Mouse (Mus musculus) heart, embryonic 13.5 days (tissue): ENCODE measurements around the gene Slc25a5. TPM values are rescaled to one million over a fixed set of nuclear protein-coding genes. Genes with fewer than 3 reads are reported as not detected.

ENCODE experiments used
- ATAC-seq: fragments of 200-750 bp; cut with Nextera tagmentation; 2 replicates; pipeline ENCODE4 v1.8.0; 2017; ENCODE audit warnings: moderate TSS enrichment; ENCODE audit not compliant: insufficient number of reproducible peaks, low FRiP score, low TSS enrichment; ENCODE audit errors: extremely low read depth
- H3K27ac ChIP-seq: fragments of 300-500 bp; sonication (generic); replicated peaks from 2 replicates; pipeline ENCODE4 v1.5.1; 2015; ENCODE audit warnings: moderate library complexity, mild to moderate bottlenecking, inconsistent platforms
- H3K27me3 ChIP-seq: fragments of 300-500 bp; sonication (generic); replicated peaks from 2 replicates; pipeline ENCODE4 v1.6.1; 2015; ENCODE audit warnings: mild to moderate bottlenecking, inconsistent platforms
- H3K36me3 ChIP-seq: fragments of 300-500 bp; sonication (generic); 2 replicates; pipeline ENCODE4 v1.6.1; 2015; ENCODE audit warnings: mild to moderate bottlenecking, inconsistent platforms
- H3K4me1 ChIP-seq: fragments of 300-500 bp; sonication (generic); 2 replicates; pipeline ENCODE4 v1.6.1; 2015; ENCODE audit warnings: inconsistent platforms
- H3K4me2 ChIP-seq: fragments of 300-500 bp; sonication (generic); 2 replicates; pipeline ENCODE4 v1.6.1; 2015; ENCODE audit warnings: inconsistent platforms, mild to moderate bottlenecking, moderate library complexity
- H3K4me3 ChIP-seq: fragments of 300-500 bp; sonication (generic); 2 replicates; pipeline ENCODE4 v1.5.1; 2015; ENCODE audit warnings: moderate library complexity, mild to moderate bottlenecking, inconsistent platforms
- H3K9ac ChIP-seq: fragments of 300-500 bp; sonication (generic); 2 replicates; pipeline ENCODE4 v1.6.1; 2015; ENCODE audit warnings: inconsistent platforms, mild to moderate bottlenecking, moderate library complexity
- H3K9me3 ChIP-seq: fragments of 300-500 bp; sonication (generic); 2 replicates; pipeline ENCODE4 v1.6.1; 2016; ENCODE audit warnings: inconsistent platforms
- WGBS: fragments of 180-500 bp; shearing (Covaris S2); methylation state at CpG from one replicate; pipeline ENCODE4 v1.1.7; 2015; ENCODE audit warnings: mixed read lengths; 5-methylcytosine and 5-hydroxymethylcytosine counted together
- polyA plus RNA-seq: library from polyadenylated mRNA; unstranded; fragments of >200 nt; fragmentation: Nextera tagmentation; extraction: Ambion mirVana; gene quantifications from 2 replicates; pipeline ENCODE4 v1.2.1, GENCODE M21; 2015

Gene Slc25a5
- polyA plus RNA-seq, 1 experiment from 2014 or later = 964 TPM

DNA sequence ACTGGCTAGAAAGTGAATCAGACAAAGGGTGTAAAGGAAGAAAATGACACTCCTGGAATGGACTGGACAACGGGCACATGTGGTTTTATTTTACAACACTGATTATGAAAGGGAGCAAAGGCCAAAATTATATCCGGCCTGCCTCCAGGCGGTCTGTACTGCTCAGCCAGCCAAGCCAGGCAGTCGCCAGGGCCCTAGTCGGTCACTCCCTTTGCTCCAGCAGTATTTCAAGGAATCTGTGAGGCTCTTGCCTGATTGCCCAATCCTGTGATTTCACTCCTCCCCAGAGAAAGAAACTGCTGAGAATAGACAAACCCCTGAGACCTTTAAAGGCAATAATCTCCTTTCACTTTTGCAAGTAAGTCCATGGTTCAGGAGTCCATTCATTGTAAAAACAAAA, 8.7 kb downstream of the Slc25a5 start:
- Histone ChIP-seq H3K36me3 (no peaks in the 10 kb centered on the region), H3K9ac (no peak overlapping the region), H3K9me3 (no peaks in the 10 kb centered on the region), H3K4me2 (no peak overlapping the region), H3K4me1 (peaks cover 5% of the 10 kb centered on the region; the same call in 1 of the 2 replicates), H3K27me3 (no peaks in the 10 kb centered on the region), H3K4me3 (no peak overlapping the region), H3K27ac (no peak overlapping the region)
- WGBS = 70% methylated on average over 5 of the region's 5 CpGs
- ATAC-seq = no peak

DNA sequence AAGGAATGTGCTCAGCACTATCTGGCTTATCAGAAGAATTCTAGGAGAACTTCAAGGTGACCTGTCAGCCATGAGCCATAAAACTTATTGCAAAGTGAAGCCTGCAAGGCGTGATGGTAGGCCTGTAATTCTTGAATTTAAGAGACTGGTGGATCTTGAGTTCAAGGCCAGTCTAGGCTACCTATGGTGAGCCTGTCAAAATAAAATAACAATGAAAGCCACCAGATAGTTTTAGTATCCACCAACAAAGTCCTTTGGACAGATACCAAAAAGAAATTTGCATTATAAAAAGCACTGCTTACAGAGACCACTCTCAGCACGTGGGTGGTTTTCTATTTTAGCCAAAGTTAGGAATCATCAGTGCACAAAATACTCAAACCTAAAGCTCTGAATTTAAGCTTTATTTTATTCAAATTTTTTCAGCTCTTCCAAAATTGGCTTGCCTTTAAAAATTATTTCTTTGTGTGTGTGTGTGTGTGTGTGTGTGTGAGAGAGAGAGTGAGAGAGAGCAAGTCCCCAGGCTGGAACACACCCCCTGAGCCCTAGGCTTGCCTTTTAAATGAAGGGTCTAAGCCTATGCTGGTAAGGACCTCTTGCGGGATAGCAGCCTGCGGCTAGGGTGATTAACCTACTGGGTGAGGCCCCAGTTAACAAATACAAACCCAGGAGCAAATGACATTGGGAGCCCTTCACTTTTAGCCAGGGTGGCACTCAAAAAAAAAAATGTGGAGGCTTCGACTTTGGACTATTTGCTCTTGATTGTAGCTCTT, 10.2 kb downstream of the Slc25a5 start:
- no peak for ATAC-seq
- Histone ChIP-seq H3K27me3 (no peaks in the 10 kb centered on the region), H3K4me3 (no peak overlapping the region), H3K27ac (no peak overlapping the region), H3K9me3 (no peaks in the 10 kb centered on the region), H3K4me2 (no peak overlapping the region), H3K9ac (no peak overlapping the region), H3K36me3 (no peaks in the 10 kb centered on the region), H3K4me1 (peaks cover 5% of the 10 kb centered on the region; the same call in 1 of the 2 replicates)
- 55% methylated on average over 5 of the region's 5 CpGs for WGBS

DNA sequence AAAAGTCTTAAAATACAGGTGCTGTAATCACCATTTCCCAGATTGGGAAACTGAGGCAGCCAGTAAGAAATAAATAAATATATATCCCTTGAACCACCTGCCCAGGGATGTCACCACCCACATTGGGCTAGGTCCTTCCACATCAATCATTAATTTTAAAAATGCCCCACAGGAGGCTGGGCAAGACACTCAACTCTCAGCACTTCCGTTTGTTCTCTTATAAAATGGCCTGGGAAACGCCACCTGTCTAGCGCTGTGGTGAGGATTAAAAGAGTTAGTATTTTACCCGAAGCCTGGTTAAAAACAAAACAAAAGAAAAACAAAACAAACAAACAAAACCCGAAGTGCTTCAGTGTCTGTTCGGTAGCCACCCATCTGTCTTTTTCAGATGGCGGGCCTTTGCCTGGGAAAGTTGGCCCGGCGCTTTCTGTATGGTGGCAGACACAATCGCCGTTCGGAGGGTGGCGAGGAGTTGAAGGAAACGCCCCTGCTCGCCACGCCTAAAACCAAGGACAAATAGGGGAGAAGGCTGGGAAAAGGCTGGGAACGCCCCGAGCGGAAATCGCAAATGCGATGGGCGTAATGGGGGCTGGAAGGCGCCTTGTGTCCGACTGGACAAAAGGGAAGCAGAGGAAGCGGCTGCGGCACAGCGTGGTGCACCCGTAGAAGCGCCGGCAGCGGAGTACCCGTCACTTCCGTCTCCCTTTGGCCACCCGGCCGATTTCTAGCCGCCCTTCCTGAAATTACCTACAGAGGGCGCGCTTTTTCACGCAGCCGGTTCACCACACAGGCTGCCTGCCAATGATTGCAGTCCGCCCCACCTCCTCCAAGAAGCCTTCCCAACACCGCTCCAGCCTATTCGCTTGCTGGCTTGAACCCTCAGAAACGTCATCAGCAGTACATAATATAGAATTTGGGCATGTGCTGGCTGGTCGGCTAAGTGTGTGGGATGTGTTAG, 12.2 kb downstream of the Slc25a5 start:
- H3K9ac ChIP-seq = peak overlapping the region; percentile 61
- peak overlapping the region; percentile 40 for H3K4me3 ChIP-seq
- no peaks in the 10 kb centered on the region for H3K36me3 ChIP-seq
- H3K9me3 ChIP-seq = no peaks in the 10 kb centered on the region
- peak overlapping the region; percentile 60 for H3K27ac ChIP-seq
- ATAC-seq = peak; percentile 77
- H3K4me2 ChIP-seq = peak overlapping the region; percentile 67
- H3K4me1 ChIP-seq = peaks cover 5% of the 10 kb centered on the region; the same call in 1 of the 2 replicates
- no peaks in the 10 kb centered on the region for H3K27me3 ChIP-seq
- WGBS = 12% methylated on average over 45 of the region's 45 CpGs

DNA sequence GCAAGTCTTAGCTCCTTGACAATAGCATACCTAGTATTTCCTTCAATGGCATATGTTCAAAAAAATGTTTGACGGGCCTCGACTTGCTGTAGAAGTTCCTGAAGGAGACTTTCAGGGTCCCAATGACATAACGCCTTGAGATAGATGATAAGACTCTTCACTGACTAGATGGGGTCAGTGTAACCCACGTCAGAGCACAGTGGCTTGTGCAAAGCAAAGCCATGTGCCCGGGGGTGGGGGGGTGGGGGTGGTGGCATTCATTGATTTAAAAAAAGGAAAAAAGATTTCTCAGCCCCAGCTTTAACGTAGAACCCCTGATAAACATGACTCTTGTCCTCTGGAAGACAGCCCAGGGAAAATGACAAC, 12.8 kb downstream of the Slc25a5 start:
- 46% methylated on average over 6 of the region's 6 CpGs for WGBS
- H3K4me1 ChIP-seq = peaks cover 5% of the 10 kb centered on the region; the same call in 1 of the 2 replicates

DNA sequence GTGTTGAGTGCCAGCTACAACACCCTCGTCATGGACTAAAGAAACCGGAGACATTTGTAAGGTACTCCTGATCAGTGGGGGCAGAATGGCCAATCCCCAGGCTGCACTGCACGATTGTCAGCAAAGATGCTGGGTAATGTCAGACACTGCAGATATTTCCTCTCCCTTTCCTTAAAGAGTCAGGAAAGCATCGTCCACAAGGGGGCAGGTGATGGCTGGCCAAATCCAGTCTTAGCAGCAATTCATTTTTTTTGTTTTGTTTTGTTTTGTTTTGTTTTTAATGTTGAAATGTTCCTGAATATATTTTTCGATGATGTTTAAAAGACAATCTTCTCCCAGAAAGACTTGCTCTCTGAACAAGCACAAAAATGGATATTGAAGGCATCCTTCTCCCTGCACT, 15.9 kb downstream of the Slc25a5 start:
- H3K36me3 ChIP-seq = no peaks in the 10 kb centered on the region
- no peak overlapping the region for H3K9ac ChIP-seq
- no peak overlapping the region for H3K4me2 ChIP-seq
- no peak overlapping the region for H3K4me3 ChIP-seq
- H3K9me3 ChIP-seq = no peaks in the 10 kb centered on the region
- no peak for ATAC-seq
- no peak overlapping the region for H3K27ac ChIP-seq
- peaks cover 7% of the 10 kb centered on the region for H3K4me1 ChIP-seq
- WGBS = 19% methylated on average over 5 of the region's 5 CpGs
- H3K27me3 ChIP-seq = no peaks in the 10 kb centered on the region

More for the DNA sequence above, 12.8 kb downstream of the Slc25a5 start:
- ATAC-seq = no peak
- Histone ChIP-seq H3K9me3 (no peaks in the 10 kb centered on the region), H3K4me2 (peak overlapping the region; percentile 67), H3K4me3 (peak overlapping the region; percentile 40), H3K27me3 (no peaks in the 10 kb centered on the region), H3K27ac (peak overlapping the region; percentile 60), H3K36me3 (no peaks in the 10 kb centered on the region), H3K9ac (0 out of 2 replicates have a peak overlapping the region, but pooled peaks have one; percentile 61)

DNA sequence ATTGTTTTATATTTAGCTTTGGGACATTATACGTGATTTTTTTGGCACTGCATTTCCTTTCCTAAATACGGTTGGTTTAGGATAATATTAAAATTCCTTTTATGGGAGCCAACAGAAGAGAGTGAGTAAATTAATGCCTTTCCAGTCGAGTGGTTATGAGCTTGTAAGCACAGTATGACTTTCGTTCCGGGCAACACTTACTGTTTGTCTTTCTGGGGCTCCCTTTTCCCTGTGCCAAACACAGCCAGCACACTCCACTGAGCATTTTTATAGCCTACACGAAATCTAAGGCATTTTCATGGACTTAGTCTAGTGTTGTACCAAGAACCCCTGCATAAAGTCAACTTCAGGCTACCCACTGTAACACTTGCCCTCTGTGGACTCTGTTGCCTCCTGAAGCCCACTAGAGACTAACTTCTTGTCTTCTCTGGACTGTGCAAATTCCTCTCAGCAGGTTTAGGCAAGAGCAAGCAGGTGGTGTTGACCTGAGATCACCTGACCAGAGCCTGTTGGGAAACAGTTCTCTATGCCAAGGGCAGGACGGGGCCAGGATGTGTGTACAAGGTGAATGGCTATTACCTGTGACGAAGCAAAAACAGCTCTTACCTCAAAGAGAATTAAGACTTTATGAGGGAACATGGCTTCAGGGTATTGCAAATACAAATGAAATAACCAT, 18.8 kb downstream of the Slc25a5 start:
- Histone ChIP-seq H3K4me2 (no peak overlapping the region), H3K4me3 (no peak overlapping the region), H3K9me3 (no peaks in the 10 kb centered on the region), H3K9ac (no peak overlapping the region), H3K27ac (no peak overlapping the region), H3K36me3 (no peaks in the 10 kb centered on the region), H3K27me3 (no peaks in the 10 kb centered on the region), H3K4me1 (peaks cover 7% of the 10 kb centered on the region)
- ATAC-seq = no peak
- 78% methylated on average over 8 of the region's 8 CpGs for WGBS

DNA sequence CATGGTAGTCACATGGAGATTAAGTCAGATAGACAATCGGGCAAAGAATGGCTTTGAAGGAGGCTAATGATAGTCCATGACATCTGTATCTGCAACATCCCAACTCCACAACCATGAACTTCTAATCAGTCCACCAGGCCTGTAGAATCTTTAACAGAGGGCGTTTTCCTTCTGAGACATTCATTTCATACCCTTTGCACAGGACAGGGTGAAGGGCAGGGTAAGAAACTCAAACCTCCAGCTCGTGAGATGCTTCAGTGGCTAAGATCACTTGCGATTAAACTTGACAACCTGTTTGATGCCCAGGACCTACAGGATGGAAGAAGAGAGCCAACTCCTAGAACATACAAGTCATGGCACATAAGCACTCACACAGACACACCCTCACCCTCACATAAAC, 19.6 kb downstream of the Slc25a5 start:
- 68% methylated on average over 4 of the region's 4 CpGs for WGBS

DNA sequence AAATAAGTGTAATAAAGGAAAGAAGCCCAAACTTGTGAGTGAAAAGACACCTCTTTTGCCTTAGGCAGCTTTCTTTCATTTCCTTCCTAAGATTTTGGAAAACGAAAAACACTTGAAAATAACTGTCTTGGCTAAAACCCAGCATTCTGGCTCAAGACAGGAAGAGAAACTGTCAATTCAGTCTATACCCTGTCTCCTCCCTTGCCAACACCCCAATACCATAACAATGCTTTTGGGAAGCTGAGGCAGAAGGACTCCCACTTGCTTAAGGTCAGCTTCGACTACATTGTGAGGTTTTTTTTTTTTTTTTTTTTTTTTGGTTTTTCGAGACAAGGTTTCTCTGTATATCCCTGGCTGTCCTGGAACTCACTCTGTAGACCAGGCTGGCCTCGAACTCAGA, 20.0 kb downstream of the Slc25a5 start:
- Histone ChIP-seq H3K9ac (no peak overlapping the region), H3K4me1 (peaks cover 7% of the 10 kb centered on the region), H3K9me3 (no peaks in the 10 kb centered on the region), H3K4me3 (no peak overlapping the region), H3K4me2 (no peak overlapping the region), H3K27ac (no peak overlapping the region), H3K27me3 (no peaks in the 10 kb centered on the region), H3K36me3 (no peaks in the 10 kb centered on the region)
- WGBS = 68% methylated on average over 3 of the region's 4 CpGs
- no peak for ATAC-seq

More for the DNA sequence above, 19.6 kb downstream of the Slc25a5 start:
- Histone ChIP-seq H3K4me2 (no peak overlapping the region), H3K27ac (no peak overlapping the region), H3K4me3 (no peak overlapping the region), H3K9ac (no peak overlapping the region), H3K36me3 (no peaks in the 10 kb centered on the region), H3K9me3 (no peaks in the 10 kb centered on the region), H3K4me1 (peaks cover 7% of the 10 kb centered on the region), H3K27me3 (no peaks in the 10 kb centered on the region)
- ATAC-seq = no peak

DNA sequence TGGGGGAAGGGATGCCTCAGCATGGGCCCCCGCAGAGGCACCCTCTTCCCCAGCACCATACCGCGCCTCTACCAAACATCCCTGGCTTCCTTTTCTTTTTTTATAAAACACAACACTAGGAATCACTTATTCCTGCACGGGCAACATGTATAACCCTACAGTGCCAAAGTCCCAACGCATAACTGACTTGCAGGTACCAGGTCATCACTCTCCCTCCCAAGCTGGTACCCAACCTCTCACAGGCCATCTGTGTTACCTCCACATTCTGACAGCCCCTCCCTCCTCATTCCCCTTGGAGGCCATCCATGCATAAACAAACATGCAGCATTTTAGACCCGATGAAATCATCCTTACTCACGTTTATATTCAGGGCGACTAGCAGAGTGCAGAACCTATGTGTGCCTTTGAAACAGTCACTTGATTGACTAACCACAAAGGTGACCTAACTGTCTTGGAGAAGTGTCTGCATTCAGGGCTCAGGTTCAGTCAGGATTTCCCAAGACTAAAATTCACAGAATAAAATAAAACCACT, 21.0 kb downstream of the Slc25a5 start:
- Histone ChIP-seq H3K9ac (peak overlapping the region; percentile 70; the same call in 1 of the 2 replicates), H3K4me3 (peak overlapping the region; percentile 40)
- ATAC-seq = no peak

DNA sequence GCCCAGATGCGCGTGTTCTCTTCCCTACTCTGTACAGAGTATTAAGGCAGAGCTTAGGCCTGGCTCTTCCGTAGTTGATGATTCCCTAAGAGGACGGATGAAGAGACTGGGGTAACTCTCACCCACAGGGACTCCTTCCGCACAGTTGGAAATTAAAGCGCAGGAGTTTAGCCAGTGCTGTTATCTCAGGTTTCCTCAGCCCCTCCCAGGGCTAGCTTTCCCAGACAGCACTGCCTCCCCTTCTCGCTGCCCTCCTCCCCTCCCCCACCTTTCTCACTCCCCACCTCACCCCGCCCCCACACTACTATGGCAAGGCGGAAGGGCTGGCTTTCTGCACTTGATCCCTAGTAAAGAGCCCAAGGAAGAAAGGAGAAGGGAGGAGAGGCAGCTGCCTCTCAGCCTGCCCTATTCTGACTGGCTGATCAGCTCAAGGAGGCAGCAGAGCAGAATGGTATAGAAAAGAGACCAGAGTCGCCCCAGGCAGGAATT, 21.5 kb downstream of the Slc25a5 start:
- Histone ChIP-seq H3K4me3 (peak overlapping the region; percentile 40), H3K4me2 (peak overlapping the region; percentile 65), H3K27ac (peak overlapping the region; percentile 80), H3K9me3 (no peaks in the 10 kb centered on the region), H3K27me3 (no peaks in the 10 kb centered on the region), H3K4me1 (peaks cover 7% of the 10 kb centered on the region), H3K9ac (peak overlapping the region; percentile 70), H3K36me3 (no peaks in the 10 kb centered on the region)
- WGBS = 15% methylated on average over 9 of the region's 10 CpGs
- peak; percentile 54; the same call in 1 of the 2 replicates for ATAC-seq

More for the DNA sequence above, 21.0 kb downstream of the Slc25a5 start:
- no peaks in the 10 kb centered on the region for H3K9me3 ChIP-seq
- H3K4me2 ChIP-seq = peak overlapping the region; percentile 65
- H3K4me1 ChIP-seq = peaks cover 7% of the 10 kb centered on the region
- H3K27me3 ChIP-seq = no peaks in the 10 kb centered on the region
- no peaks in the 10 kb centered on the region for H3K36me3 ChIP-seq
- H3K27ac ChIP-seq = peak overlapping the region; percentile 80
- 24% methylated on average over 8 of the region's 8 CpGs for whole genome bisulfite sequencing
